Mouse (Mus musculus) ovary, postnatal 14 days (tissue): Measurements from ENCODE around the gene Slc45a3.

Source experiments
- DNase-seq: peaks from one replicate; pipeline ENCODE4 v3.0.0; 2022; ENCODE audit warnings: low spot score

Gene Slc45a3

DNA sequence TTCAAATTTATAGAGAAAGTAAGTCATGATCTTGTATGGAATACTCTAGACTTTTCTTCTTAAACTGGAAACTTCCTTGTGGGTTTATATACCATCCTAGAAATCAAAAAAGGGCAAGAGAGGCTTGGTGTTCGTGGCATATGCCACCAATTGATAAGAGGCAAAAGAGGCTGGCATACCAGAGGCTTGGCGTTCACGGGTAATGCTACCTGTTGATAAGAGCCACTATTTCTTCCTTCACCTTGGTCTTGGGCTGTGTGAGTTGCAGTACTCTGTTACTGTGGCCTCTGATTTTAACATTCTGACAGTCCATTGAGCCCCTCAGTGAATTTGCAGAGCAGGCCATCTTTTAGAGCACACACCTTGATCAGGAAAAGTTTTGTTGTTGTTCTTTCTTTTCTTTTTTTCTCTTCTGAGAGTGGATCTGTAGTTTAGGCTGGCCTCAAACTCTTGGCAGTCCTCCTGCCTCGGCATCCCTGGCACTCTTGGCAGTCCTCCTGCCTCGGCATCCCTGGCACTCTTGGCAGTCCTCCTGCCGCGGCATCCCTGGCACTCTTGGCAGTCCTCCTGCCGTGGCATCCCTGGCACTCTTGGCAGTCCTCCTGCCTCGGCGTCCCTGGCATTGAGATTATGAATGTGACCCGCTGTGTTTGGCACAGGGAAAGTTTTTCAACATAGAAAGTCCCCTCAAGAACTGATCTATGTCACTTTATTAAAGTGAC, 64.3 kb downstream of the Slc45a3 start:
- DNase-seq = no peak

DNA sequence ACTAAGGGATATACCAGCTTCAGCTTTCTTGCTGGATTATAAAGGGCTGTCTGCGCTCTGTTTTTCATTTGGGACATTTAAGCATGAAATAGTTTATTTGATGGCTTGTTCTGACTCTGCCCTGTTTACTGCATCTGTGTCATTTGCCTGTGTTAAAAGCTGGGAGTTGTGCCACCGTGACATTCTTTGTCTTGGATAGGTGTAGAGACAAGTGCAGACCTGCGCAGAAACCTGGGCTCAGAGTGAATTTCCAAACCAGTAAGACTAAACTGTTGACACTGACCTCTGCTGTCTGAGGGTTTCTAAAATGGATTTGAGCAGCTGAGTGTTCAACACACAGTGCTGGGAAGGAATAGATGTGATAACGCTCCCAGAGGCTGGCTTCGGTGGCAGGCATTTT, 65.2 kb downstream of the Slc45a3 start:
- no peak for DNase-seq

DNA sequence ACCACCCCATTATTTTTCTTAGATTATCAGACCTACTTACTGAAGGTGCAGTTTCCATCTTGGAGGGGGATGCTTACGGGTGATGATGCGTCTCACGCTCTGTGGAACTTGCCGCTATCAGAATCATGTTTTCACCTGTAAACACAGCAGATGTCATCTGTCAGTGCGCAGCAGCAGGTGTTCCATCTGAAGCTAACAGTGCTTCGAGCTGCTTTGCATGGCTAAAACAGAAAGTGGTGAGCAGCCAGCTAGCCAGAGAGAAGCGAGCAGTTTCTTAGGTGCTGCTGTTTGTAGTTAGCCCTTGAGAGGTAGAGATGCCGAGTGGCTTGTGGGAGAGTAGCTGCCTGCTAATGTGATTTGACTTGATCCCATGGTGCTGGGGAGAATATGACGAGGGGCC, 65.6 kb downstream of the Slc45a3 start:
- no peak for DNase-seq

DNA sequence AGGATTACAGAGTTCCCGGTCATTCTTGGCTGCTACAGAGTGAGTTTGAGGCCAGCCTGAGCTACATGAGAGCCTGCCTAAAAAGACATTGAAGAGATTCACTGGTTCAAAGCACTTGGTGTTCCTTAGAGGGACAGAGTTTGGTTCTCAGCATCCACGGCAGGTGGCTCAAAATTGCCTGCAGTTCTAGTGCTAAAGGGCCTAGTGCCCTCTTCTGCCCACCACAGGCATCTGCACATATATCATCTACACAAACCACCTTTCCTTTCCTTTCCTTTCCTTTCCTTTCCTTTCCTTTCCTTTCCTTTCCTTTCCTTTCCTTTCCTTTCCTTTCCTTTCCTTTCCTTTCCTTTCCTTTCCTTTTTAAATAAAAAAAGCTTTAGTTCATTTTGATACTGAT, 67.8 kb downstream of the Slc45a3 start:
- no peak for DNase-seq

DNA sequence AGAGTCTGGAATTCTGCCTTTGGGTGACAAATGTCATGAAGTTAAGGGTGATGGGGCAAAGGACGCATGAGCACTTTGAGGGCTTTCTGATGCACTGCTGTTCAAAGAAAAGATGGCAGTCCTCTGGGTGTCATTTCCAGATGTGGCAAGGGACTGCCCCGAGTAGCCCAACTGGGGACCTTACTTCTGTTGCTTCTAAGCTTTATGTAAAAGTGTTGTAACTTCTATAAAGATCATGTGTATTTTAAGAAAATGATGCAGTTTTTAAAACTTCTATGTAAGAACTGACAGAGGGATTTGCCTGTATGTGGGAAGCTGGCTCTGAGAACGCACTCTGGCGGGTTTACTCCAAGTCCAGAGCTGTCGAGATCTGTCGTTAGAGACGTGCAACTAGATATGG, 69.4 kb downstream of the Slc45a3 start:
- no peak for DNase-seq
